Mouse (Mus musculus): ENCODE results near the gene Olfr1424.
"Not testable (repeated sequence)": the region's sequence is repeated elsewhere in the genome, so short reads cannot be mapped to it uniquely, and the experiment has no call there.

Gene Olfr1424

DNA sequence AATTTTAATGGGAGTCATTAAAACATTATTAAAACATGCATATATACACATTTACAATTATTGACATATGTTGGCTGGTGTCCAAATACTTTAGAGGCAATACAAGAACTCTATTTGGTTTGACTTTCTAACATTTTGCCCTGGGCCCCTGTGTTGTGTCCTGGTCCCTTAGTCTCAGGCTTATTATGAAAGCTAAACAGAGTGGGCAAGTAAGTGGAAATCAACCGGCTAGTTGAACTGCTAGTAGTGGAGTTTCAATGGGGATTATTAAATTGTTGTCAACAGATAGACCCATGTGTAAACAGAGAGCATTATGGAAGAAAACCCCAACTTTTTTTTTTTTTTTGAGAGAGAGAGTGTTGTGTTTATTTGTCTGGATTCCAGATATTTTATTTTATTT lies at the start of gene Olfr1424:
Olfr1424 (minus strand) TSS at position 101 of the 400 bp plus-strand sequence.
- DNase-seq (ENCODE audit: extremely low spot score, low spot score): not testable (repeated sequence)

DNA sequence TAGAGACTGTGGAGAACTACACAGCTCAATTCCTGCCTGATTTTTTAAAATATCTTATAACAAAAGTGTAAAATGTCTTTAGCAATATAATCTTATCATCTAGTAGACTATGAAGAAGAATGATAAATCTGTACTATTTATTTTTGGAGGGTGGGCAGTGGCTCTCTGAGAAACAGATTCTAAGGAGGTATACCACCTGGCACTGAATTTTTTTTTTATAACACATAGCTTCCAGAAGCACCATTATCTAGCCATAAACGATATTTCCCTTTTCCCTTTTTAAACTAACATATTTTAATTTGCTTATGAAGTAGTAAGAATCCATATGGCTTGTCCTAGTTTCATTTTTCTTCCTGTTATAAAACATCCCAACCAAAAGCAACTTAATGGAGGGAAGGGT lies 42.1 kb upstream of the Olfr1424 start:
- no peak for DNase-seq (ENCODE audit: extremely low spot score, low spot score)

DNA sequence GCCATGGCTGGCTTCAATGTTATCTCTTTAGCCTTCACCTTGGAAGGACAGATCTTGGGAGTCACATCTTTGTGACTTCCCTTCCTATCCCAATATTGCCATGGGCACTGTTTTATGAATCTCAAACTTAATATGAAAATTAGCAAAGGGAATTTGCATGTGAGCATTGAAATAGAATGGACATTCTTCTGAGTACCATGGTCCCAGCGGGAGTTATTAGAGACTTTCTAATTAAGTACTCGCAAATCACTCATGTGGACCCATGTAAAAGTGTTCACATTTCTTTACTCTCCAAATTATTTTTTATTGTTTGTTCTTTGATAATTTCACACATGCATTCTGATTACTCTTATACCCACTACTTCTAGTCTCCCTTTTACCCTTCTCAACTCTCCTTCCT lies 40.8 kb upstream of the Olfr1424 start, which contains the start of gene Olfr1427:
Olfr1427 (minus strand) TSS at position 101 of the 400 bp plus-strand sequence.
- DNase-seq (ENCODE audit: extremely low spot score, low spot score): no peak

DNA sequence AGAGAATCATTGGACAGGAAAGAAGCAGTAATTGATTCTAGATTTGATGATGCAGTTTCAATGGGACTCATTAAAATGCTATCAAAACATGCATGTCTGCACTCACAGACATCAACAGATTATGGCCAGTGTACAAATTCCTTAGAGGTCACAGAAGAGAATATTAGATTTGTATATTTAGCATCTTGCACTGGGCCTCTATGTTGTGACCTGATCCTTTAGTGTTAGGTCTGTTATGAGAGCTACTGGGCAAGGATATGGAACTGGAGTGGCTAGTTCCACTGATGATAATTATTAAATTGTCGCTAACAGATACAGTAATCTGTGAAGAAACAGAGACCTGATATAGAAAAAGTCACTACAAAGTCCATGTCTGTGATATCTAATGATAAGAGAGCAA lies 29.4 kb upstream of the Olfr1424 start, which contains the start of gene Olfr1426:
Olfr1426 (minus strand) TSS at position 101 of the 400 bp plus-strand sequence.
- DNase-seq (ENCODE audit: extremely low spot score, low spot score): no peak

DNA sequence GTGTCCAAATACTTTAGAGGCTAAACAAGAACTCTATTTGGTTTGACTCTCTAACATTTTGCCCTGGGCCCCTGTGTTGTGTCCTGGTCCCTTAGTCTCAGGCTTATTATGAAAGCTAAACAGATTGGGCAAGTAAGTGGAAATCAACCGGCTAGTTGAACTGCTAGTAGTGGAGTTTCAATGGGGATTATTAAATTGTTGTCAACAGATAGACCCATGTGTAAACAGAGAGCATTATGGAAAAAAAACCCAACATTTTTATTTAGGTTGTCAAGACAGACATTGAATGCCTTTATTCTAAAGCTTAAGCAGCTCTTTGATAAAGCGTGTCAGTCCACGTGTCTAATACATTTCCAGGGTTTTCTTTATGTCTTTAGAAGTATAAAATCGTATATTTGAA lies 15.1 kb upstream of the Olfr1424 start, which contains the start of gene Olfr1425:
Olfr1425 (minus strand) TSS at position 101 of the 400 bp plus-strand sequence.
- not testable (repeated sequence) for DNase-seq (ENCODE audit: extremely low spot score, low spot score)

DNA sequence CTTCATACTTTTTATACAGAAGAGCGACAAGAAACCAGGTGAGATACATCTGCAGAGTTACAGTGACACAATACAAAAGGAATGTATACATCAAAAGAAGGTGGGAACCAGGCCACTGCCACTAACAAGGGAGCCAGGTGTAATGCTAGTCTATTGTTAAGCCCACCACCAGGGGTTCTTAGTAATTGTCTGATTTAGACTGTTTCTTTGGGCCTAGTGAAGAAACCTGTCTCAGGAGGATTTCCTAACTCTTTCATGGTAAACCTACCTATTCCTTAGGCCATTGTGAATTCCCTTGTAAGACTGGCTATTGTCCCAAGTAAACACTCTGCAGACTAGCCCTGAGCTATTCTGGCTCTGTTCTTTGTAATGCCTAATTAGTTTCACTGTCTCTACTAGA lies 7.1 kb upstream of the Olfr1424 start:
- not testable (repeated sequence) for DNase-seq (ENCODE audit: extremely low spot score, low spot score)

DNA sequence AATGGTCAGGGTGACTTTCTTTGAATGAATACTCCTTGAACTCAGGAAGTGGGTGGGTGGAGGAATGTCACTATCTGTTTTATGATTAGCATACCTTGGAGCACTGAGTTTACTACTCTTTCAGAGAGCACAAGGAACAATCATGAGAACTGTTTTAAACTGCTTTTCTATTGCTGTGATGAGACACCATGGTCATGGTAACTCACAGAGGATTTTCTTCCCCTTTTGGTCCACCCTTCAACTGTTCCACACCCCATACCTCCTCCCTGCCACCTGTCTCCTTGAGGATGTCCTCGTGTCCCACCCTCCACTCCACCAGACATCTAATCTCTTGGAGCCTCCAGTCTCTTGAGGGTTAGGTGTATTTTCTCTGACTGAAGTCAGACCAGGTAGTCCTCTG lies 5.3 kb upstream of the Olfr1424 start:
- not testable (repeated sequence) for DNase-seq (ENCODE audit: extremely low spot score, low spot score)

DNA sequence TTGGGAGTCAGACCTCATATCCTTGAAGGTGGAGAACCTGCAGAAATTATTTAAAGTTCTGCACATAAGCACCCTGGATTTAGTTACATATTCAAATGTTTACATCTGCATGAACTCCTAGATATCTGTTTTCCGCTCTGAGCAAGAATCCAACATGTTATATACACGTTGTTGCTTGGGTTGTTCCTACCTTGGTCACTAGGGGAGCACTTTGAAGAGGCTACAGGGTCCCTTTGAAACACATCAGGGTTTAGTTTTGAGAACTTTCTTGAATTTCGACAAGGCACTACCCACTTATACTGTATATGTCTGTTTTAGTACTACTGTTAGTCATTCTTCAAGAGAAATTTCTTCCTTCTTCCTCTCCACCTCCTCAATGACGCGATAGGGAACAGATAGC lies 19.3 kb downstream of the Olfr1424 start:
- no peak for DNase-seq (ENCODE audit: extremely low spot score, low spot score)

DNA sequence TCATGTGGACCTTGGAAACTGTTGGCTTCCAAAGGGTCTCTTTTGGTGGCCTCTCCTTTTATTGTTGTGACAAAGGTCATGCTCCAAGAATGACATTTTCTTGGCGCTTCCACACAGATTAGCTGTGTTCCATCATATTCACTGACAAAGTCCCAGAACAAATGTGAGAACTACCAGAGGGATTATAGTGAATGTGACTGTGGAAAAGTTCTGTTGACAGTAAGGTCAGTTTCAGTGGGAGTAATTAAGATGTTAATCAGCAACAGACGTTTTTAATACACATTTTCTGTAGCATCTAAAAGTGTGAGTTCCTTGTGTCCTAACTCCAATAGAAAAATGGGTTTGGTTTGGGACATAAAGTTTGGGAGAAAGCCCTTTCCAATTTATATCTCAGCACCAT lies 21.3 kb downstream of the Olfr1424 start, which contains the start of gene Olfr1423:
Olfr1423 (minus strand) TSS at position 101 of the 400 bp plus-strand sequence.
- no peak for DNase-seq (ENCODE audit: extremely low spot score, low spot score)

DNA sequence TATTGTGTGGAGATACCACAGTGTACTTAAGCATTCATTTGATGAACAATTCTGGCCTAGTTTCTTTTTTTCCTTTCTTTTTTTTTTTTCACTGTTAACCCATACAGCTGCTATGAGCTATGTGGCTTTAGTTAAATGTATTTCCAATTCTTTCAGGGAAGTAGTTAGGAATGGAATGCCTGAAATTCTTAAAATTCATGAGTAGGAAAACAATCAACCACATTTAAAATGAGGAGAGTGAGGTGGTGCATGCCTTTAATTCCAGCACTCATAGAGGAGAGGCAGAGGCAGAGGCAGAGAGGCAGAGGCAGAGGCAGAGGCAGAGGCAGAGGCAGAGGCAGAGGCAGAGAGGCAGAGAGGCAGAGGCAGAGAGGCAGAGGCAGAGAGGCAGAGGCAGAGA lies 24.8 kb downstream of the Olfr1424 start:
- DNase-seq (ENCODE audit: extremely low spot score, low spot score): no peak

DNA sequence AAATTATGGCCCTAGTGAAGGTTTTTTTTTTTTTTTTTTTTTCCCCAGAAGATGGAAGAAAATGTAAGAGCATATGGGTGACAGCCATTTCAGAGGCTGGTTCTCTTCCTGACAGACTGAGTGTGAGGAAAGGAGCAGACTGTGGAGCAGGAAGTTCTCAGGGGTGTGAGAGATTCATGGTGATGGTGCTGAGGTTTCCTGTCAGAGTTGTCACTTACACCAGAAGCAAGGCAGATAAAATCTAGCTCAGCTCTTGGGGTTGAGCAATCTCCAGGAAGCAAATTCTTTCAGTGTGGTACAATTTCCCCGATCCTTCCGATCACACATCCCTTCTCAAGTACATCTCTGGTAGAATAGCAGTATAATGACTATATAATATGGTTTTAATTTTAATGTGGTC lies 35.9 kb downstream of the Olfr1424 start:
- no peak for DNase-seq (ENCODE audit: extremely low spot score, low spot score)

DNA sequence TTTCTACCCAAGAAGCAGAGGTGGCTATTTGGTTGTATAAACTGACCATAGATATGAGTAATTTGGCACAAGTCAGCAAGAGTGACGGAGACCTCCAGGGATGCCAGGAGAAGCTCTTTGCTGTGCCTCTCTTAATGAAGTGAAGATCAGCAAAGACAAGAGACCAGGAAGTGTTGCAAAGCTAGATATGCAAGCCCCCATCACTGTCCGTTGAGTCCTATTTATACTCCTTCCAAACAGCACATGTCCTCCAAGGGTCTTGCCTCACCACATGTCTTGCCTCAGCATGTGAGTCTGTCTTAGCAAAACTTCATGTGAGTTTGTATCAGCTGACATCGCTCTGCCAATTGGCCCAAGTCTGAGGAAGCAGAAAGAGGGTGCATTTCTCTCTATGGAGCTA lies 37.1 kb downstream of the Olfr1424 start:
- DNase-seq (ENCODE audit: extremely low spot score, low spot score): no peak

DNA sequence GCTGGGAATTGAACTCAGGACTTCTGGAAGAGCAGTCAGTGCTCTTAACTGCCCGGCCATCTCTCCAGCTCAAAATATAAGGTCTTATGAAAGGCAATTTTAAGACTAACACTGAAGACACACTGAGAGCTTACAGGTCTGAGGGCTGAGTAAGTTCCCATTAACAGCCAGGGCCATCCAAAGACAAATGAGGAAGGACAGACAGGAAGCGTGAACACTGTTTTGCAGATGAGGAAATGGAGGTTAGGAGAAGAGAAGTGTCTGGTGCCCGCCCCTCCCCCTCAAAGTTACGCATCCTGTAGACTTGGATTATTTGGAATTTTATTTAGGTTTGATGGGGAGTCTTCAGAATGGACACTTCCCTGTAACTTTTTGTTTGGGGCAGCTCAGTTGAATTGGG lies 38.3 kb downstream of the Olfr1424 start:
- DNase-seq (ENCODE audit: extremely low spot score, low spot score): no peak

DNA sequence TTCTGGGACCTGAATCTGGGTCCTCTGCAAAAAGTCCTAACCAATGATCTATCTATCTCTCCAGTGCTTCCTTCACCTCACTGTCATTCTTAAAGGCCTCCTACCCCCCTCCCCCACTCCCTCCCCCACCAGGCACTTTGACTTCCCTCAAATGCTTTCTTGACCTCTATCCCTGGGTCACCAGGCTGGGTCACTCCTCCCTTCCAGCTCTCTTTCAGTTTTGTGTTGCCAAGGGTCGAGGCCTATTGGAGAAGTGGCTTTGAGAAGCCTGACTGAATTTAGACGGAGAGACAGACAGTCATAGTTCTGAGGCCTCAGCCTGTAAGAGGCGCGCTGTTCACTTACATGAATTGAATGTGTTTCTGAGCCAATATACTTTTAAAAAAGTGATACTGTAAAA lies 46.3 kb downstream of the Olfr1424 start:
- DNase-seq (ENCODE audit: extremely low spot score, low spot score): no peak

DNA sequence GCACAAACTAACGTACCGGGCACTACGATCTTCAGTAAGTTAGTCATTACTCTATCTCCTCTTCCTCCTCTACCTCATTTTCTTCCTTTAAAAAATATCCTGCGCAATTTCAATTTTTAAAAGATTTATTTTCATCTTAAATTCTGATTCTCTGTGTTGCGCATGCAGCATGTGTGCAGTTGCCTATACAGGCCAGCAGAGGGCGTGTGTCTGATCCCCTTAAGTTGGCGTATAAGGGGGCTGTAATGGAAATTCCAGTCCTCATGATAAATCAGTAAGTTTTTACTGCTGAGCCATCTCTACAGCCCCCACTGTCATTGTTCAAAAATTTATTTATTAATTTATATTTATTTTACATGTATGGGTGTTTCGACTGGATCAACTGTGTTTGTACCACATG lies 46.8 kb downstream of the Olfr1424 start:
- no peak for DNase-seq (ENCODE audit: extremely low spot score, low spot score)

DNA sequence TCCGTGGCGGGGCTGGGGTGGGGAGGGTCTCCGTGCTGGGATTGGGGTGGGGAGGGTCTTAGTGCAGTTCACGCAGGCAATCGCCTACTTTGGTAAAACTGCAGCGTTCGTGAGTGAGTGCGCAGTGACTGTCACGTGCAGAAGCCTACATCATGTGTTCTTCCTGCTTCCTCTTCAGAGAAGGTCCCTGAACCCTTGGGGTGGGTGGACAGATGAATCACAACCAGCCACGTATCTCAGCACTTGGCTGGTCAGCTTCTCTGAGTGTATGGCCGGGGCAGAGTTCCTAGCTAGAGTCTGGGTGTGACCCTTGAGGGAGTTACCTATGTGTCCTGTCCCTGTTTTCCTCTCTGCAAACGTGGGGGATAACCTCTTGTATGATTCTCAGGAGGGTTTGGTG lies 49.3 kb downstream of the Olfr1424 start:
- peak; percentile 57 for DNase-seq (ENCODE audit: extremely low spot score, low spot score)

DNA sequence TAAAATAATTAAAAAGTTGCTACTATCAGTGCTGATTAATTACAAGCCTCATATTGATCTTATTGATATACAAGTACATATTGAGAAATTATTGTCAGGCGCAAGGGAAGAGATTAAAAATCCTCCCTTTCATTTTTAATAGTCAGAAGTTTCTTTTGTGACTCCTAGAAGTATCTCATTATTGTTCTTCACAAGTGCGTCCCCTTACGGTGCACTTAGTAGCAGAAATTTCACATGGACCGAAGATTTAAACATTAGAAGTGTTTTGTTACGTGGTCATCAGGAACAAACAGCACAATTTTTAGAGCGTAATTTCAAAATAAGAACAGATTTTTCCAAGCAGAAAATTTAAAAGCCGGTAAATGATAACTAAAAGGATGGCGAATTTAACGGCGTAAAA lies 49.9 kb downstream of the Olfr1424 start:
- no peak for DNase-seq (ENCODE audit: extremely low spot score, low spot score)

DNA sequence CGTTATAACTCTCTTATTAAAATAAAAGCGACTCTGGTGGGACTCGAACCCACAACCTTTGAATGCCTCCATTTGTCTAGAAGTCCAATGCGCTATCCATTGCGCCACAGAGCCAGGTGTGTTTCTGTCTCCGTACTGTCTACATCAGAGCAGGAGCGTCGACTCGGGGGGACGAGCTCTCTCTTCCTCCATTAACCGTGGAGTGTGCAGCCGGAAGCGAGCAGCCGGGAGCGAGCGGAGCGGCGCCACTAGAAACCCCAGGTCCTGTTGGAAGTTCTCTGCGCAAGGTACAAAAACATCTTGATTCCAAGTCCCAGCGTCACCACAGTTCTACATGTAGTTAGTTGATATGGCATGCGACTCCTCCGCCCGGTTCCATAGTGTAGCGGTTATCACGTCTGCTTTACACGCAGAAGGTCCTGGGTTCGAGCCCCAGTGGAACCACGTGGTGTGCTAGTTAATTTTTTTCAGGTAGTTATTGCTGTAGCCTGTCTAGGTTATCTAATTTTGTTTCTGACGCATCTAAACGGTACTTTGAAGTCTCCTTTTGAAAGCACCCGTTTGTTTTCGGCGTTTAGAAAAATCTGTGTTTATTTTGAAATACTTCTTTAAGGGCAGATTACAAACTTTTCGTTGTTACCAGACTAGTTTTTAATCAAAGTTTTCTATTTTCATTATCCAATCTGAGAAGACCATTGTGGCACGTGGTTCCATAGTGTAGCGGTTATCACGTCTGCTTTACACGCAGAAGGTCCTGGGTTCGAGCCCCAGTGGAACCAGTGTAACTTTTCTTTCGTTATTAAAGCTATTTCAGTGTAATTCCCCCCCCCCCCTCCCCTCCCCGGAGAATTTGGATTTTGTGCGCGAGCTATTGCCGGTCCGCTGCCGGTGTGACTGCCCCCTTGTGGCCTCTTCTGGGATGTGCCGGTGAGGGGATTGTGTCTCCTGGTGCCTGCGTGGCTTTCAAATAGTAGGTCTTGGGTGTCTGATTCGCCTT lies 50.6 kb downstream of the Olfr1424 start:
- DNase-seq (ENCODE audit: extremely low spot score, low spot score): peak; percentile 96

DNA sequence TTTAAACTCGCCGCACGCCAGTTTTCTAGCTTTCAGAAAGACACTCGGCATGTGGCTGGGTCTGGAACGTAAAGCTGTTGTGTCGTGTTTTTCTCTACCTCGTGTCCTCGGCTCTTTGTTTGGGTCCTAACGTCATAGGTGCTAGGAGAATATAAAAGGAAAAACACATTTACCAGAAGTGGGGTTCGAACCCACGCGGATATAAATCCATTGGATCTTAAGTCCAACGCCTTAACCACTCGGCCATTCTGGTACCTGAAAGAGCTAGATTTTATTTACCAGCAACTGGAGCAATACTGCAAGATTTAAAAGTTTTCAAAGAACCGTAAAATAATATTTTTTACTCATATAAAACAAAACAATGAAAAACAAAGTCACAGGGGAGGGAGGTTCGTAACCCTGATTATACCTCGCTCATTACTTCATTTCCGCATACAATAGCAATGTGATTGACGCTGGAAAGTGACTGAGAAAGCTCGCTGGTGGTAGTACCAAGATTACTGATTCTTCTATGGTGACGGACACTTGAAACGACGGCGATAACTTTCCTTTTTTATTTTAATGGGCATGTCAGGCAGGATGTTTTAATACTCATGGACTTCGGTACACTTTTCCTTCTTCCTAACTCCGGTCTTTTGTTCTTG lies 51.4 kb downstream of the Olfr1424 start:
- DNase-seq (ENCODE audit: extremely low spot score, low spot score): peak; percentile 69

DNA sequence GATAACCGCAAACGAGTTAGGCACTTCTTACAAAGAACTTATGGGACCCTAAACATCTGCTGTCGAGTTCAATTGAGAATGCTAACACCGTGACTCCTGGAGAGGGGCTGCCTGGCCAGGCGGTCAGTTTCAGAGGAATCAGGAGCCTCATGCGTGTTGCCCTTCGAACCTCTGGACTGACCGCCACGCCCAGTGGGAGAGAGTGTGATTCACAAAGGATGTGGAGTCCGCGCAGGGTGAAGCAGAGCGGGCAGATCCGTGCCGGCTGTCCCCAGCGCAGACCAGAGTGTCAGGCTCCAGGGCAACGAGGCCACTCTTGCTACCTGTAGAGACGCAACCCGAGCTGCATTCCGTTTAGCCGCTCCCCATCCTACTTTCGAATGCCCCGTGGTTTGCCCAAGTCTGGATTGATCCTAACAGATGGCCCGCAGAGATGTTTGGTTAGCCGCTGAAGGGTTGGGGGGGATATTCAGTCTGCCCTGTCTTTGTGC lies 52.2 kb downstream of the Olfr1424 start:
- peak; percentile 88 for DNase-seq (ENCODE audit: extremely low spot score, low spot score)

DNA sequence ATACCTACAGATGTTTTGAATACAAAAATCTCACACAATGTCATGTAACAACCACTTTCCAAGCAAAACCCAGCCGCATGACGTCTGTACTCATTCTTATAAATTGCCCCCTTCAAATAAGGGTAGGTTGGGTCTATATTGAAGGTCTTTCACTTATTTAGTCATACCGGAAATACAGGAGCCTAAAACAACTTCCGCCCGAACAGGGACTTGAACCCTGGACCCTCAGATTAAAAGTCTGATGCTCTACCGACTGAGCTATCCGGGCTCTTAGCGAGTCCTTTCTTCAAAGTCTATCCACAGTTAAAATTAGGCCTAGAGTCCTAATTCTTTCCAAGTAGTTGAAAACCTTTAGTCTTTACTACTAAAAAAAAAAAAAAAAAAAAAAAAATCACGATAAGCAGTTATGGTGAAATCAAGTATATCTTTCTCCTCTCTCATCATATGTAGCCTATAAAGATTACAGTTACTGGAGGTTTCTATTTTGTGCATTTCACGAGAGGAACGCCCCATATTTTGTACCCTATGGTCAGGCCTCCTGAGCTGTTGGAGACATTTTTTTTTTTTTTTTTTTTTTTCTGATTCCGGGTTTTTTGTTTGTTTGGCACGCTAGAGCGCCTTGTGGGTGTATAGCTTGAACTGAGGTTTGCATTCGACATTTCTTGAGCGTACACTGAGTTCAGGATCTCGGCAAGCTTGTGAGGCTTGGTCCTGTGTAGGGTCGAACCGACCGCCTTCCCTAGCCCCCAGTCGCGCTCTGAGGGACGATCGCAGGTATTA lies 52.8 kb downstream of the Olfr1424 start:
- DNase-seq (ENCODE audit: extremely low spot score, low spot score): peak; percentile 79
